Mouse (Mus musculus): ENCODE measurements around the gene Fam120b.
A peak's percentile ranks its signal among the peaks of the same experiment; 100 is the strongest.
"Not testable (repeated sequence)": the region's sequence is repeated elsewhere in the genome, so short reads cannot be mapped to it uniquely, and the experiment has no call there.

Fam120b gene

GRCm38 (mm10) chr17:15431021-15431514 lies 35.1 kb downstream of the Fam120b start:
- no peak for DNase-seq (ENCODE audit: low read depth, low spot score)

GRCm38 (mm10) chr17:15431551-15431950 lies 35.5 kb downstream of the Fam120b start:
- DNase-seq (ENCODE audit: low read depth, low spot score): no peak

GRCm38 (mm10) chr17:15432036-15432435 lies 36.0 kb downstream of the Fam120b start:
- no peak for DNase-seq (ENCODE audit: low read depth, low spot score)

GRCm38 (mm10) chr17:15434748-15435147 lies 38.7 kb downstream of the Fam120b start:
- no peak for DNase-seq (ENCODE audit: low read depth, low spot score)

GRCm38 (mm10) chr17:15440067-15440462 lies 44.1 kb downstream of the Fam120b start:
- DNase-seq (ENCODE audit: low read depth, low spot score): no peak

- DNase-seq (ENCODE audit: low read depth, low spot score): peak; percentile 43
Measured at GRCm38 (mm10) chr17:15440463-15441121, 44.6 kb downstream of the Fam120b start.

- DNase-seq (ENCODE audit: low read depth, low spot score): no peak
Measured at GRCm38 (mm10) chr17:15445421-15445820, 49.4 kb downstream of the Fam120b start.

- DNase-seq (ENCODE audit: low read depth, low spot score): no peak
Measured at GRCm38 (mm10) chr17:15447831-15448230, 51.8 kb downstream of the Fam120b start.

GRCm38 (mm10) chr17:15449144-15449543 lies 53.1 kb downstream of the Fam120b start:
- not testable (repeated sequence) for DNase-seq (ENCODE audit: low read depth, low spot score)

- DNase-seq (ENCODE audit: low read depth, low spot score): no peak
Measured at GRCm38 (mm10) chr17:15449606-15450005, 53.6 kb downstream of the Fam120b start.

GRCm38 (mm10) chr17:15455203-15455602 lies 59.2 kb downstream of the Fam120b start:
- no peak for DNase-seq (ENCODE audit: low read depth, low spot score)

GRCm38 (mm10) chr17:15456595-15456994 lies 60.6 kb downstream of the Fam120b start:
- no peak for DNase-seq (ENCODE audit: low read depth, low spot score)

- DNase-seq (ENCODE audit: low read depth, low spot score): no peak
Measured at GRCm38 (mm10) chr17:15459761-15460160, 63.8 kb downstream of the Fam120b start.

GRCm38 (mm10) chr17:15461921-15462495 lies 66.0 kb downstream of the Fam120b start:
- DNase-seq (ENCODE audit: low read depth, low spot score): no peak

GRCm38 (mm10) chr17:15467669-15468068 lies 71.7 kb downstream of the Fam120b start:
- peak; percentile 43 for DNase-seq (ENCODE audit: low read depth, low spot score)

- no peak for DNase-seq (ENCODE audit: low read depth, low spot score)
Measured at GRCm38 (mm10) chr17:15472671-15473070, 76.7 kb downstream of the Fam120b start.

All from WW6 (cell line).